Mouse (Mus musculus) layer of hippocampus, postnatal 14 days (tissue): Measurements from ENCODE around the gene Mxra7. TPM values are rescaled to one million over a fixed set of nuclear protein-coding genes. Genes with fewer than 3 reads are reported as not detected.

Experiments
- DNase-seq, 2 experiments: peaks; one replicate each; pipeline ENCODE4 v3.0.0; 2021 to 2022; ENCODE audit warnings: low spot score in 2 of 2, mixed read lengths in 1 of 2
- total RNA-seq, 2 experiments: library from RNA; stranded (reverse); gene quantifications; 2 replicates each; pipeline ENCODE4 v1.2.3; 2021

Gene Mxra7
- total RNA-seq, 2 experiments from 2014 or later: 22.2 to 22.8 TPM

GRCm38 (mm10) chr11:116819932-116820593, 7.8 kb downstream of the Mxra7 start:
- DNase-seq: no peak

DNA sequence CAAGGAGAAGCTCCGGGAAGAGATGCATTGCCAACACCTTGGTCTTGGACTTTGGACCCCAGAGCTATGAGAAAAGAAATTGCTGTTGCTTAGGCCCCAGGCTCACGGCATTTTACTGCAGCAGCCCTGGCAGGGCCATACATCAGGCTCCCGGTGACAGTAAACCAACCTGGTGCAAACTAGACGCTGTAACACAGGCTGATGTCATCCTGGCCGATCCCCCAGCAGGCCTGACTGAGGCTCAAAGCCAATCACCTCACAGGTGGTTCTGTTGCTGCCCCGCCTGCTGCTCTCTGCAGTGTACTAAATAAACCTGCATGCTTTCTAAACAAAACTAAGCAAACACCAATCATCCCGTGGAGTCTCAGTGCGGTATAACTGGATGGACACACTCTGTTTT, 9.1 kb downstream of the Mxra7 start:
- no peak for DNase-seq

- DNase-seq: no peak
These were observed 10.3 kb downstream of the Mxra7 start for GRCm38 (mm10) chr11:116817567-116817966.

DNA sequence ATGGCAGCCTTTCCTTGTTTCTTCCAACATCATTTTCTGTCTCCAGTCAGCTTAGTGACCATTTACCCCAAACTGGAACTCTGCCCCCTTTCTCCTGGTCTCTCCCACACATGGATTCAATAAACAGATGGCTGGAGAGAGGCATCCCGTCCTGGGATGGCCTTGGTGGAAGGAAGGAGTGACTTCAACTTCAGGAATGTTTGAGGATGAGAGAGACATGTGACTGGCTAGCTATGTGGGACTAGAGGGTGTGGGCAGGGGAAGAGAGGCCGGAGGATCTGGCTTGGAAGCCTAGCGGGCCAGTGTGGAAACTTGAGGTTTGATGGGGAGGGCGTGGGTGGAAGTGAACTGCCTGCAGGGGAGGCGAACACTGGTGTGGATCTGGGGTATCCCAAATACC, 11.1 kb downstream of the Mxra7 start:
- DNase-seq: no peak

DNA sequence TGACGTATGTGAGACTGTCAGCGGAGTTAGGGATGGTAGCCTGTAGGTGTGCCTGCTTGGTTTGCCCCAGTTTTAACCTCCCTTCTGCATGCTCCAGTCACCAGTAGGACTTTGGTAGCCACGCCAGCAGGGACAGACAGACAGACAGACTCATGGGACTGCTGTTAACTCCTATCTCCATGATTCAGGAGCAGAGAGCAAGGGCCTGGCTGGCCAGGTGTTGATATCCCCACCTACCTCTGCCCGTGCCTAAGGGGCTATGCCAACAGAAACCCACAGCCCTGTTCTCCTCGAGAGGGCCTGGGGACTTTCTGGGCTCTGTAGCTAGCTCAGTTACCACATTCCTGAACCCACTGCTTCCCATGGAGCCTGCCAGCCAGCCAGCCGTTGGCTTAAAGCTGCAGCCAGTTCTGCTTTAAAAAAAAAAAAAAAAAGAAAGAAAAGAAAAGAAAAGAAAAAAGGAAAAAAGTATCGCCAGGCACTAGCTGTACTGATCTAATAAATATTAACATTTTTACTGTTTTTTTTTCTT, 12.9 kb downstream of the Mxra7 start:
- DNase-seq: no peak

GRCm38 (mm10) chr11:116814076-116814883, 13.6 kb downstream of the Mxra7 start:
- DNase-seq: peak in 1 of 2 experiments; percentile 53

DNA sequence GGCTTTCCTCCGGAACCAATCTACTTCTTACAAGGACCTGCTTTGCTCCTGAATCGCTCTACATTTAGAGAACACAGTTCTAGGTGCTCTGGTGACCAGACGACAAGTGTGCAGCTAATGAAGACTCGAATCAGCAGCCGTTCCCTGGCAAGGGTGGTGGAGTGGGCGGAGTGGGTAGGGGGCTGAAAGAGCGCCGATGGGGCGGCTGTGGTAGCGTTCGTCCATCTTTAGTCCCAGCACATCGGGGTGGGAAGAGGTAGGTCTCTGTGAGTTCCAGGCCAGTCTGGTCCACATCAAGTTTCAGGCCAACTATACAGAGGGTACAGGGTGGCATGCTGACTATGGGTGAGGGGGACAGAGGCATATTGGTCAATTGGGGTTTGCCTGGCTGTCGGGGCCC, 14.2 kb downstream of the Mxra7 start:
- no peak for DNase-seq

- DNase-seq: no peak
These were observed 14.9 kb downstream of the Mxra7 start for GRCm38 (mm10) chr11:116812793-116813529.

GRCm38 (mm10) chr11:116810983-116811901, 16.6 kb downstream of the Mxra7 start:
- peak; percentile 73 to 79 for DNase-seq

DNA sequence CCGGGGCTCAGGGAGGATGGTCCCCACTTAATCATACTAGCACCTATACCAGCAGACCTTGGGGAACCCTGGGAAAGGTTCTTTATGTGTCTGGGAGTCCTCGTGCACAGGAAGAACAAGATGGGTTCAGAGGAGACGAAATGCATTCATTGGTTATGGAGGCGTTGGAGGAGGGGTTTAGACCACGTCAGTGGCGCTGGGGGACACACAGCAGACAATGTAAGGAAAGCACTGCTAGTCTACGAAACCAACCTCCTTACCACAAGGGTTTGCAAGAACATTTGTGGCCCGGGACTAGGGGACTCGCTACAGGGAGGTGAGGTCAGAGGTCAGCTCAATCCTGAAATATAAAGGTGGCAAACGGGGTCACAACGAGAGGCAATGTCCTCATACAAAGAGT, 17.3 kb downstream of the Mxra7 start:
- no peak for DNase-seq

- DNase-seq: no peak
These were observed 18.3 kb downstream of the Mxra7 start for GRCm38 (mm10) chr11:116809520-116809919.

DNA sequence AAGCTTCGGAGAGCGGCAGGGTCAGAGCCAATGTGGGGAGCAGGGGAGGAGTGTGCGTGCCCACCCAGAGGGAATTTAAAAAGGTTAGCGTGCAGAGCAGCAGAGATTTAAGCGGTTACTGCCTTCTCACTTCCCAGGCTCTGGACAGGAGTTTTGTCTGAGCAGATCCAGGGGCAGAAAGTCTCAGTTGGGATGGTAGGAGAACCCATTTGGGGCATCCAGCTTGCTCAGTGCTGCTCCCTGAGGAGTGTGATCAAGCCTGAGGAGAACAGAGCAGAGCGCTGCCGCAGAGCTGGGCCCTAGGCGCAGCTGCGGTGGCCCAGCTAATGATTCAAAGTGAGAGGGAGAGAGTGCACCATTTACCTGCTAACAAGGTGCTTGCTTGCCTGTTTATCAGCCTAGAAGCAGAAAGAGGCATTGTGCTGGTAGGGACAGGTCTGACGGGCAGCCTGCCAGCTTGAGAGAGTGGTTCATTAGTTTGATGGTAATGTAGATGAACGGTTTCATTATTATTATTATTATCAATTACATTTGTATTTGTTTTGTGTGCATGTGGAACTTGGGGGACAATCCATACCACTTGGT, 18.9 kb downstream of the Mxra7 start:
- no peak for DNase-seq

- peak; percentile 87 to 93 for DNase-seq
These were observed 19.8 kb downstream of the Mxra7 start for GRCm38 (mm10) chr11:116807938-116808606.

GRCm38 (mm10) chr11:116807526-116807925, 20.3 kb downstream of the Mxra7 start:
- no peak for DNase-seq

- no peak for DNase-seq
These were observed 20.7 kb downstream of the Mxra7 start for GRCm38 (mm10) chr11:116807116-116807515.

GRCm38 (mm10) chr11:116806136-116807071, 21.4 kb downstream of the Mxra7 start:
- no peak for DNase-seq

DNA sequence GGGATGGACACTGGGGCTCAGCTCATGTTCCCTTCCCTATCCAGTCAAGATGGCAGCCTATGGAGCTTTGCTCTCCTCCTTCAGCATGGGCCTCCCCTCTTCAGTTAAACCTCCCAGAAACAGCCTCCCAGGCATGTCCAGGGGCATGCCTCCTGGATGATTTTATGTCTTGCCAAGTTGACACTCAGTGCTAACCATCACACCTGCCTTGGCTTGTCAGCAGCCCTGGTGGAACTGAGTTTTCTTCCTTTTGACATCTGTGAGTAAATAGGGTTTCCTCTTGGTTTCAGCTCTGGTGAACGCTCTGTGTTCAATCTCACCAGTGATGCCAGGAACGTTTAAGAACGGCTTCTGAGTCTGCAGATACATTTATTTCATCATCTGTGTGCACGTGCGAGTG, 25.1 kb downstream of the Mxra7 start:
- no peak for DNase-seq

DNA sequence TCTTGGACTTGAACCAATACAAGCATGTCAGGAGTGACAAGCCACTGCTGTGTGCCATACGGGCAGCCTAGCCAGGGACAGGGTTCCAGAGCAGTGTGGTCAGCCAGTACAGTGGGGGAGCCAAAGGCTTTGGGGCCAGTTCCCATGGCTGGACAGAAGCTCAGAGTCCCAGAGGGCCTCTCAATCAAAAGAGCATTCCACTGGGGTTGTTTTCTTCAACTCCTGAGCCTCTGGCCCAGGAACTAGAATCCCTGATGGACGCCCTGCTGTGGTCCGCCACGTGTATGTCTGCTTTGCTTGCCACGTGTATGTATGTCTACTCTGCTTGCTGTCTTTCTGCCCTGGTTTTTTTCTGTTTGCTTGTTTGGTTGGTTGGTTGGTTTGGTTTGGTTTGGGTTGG, 26.7 kb downstream of the Mxra7 start:
- no peak for DNase-seq

- DNase-seq: peak in 1 of 2 experiments; percentile 68
These were observed 28.5 kb downstream of the Mxra7 start for GRCm38 (mm10) chr11:116799364-116799763.
